Mouse (Mus musculus) gastrocnemius, postnatal 36 days (tissue): ENCODE data around the gene Bcl2. TPM values are rescaled to one million over a fixed set of nuclear protein-coding genes. Genes with fewer than 3 reads are reported as not detected.

Experiments used
- DNase-seq, 2 experiments: peaks; one replicate each; pipeline ENCODE4 v3.0.0; 2022
- intact Hi-C: fragments of 180-260 bp; cut with DNase I; formaldehyde crosslinking; loops from one replicate; pipeline ENCODE4 v1.15.1; 2025
- total RNA-seq, 2 experiments: library from RNA; stranded (reverse); gene quantifications; 2 replicates each; pipeline ENCODE4 v1.2.3; 2021

Gene Bcl2
- total RNA-seq, 2 experiments from 2014 or later, result 1.5 to 1.7 TPM

DNA sequence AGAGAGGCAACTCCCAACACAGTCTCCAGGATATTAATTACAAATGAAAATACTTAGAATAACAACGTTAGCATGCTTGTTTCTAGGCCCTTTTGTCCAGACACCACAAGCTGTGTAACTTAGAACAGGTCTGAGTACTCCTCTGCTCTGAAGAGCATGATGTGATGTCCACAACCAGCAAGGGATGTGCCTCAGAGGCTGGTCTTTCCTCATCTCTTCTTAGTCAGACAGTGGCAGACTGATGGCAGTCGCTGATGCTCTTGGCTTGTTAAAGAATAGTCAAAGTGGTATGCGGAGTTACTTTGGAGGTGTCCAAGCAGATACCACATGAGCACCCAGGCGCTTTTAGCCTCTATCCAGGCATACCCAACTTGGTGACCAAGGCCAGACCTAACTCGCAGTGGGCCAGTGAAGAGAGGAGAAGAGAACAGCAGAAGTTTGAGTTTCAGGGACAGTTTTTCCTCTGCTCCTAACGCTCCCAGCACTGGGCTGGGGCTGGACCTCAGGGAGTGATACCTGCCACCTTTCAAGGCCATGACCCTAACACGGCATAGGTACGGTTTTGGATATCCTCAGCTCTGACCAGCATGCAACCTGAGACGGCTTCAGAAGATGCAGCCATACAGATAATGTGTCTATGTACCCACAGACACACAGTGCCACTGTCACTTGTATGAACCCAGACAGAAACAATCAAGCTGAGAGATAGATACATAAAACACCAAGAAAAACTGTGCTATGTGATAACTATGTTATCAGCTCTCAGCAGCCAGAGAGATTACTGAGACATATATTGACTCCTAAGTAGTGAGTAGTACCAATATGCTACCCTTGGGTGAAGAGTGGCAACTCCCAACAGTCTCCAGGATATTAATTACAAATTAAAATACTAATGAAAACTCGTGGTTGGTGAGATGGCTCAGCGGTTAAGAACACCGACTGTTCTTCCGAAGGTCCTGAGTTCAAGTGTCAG is 1.3 kb upstream of the Bcl2 start:
- no peak for DNase-seq
- intact Hi-C loops, result loop anchor here (2.0 to 5.0 kb wide), 3 partner anchors 173 to 288 kb away; no protein-coding TSS in a partner anchor

DNA sequence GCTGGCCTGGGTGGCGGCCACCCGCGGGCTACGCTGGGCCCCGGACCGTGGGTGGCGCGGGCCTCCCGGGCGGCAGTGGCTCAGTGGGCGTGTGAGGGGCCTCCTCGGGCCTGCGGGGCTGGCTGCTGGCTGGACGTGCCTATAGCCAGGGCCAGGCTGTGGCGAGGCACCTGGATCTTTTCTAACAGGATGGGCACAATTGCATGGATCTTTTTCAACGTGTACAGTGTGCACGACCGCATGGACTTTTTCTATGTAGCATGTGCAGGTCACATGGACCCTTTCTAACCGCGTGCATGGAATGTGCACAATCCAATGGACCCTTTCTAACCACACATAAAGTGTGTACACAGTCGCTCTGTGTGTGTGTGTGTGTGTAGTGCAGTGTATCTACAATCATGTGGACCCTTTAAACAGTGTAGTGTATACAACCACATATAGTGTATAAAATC is 482 bp upstream of the Bcl2 start:
- DNase-seq, result peak in 1 of 2 experiments; percentile 24
- intact Hi-C loops, result loop anchor here (5.0 kb wide), 1 partner anchor 82 kb away; no protein-coding TSS in a partner anchor

DNA sequence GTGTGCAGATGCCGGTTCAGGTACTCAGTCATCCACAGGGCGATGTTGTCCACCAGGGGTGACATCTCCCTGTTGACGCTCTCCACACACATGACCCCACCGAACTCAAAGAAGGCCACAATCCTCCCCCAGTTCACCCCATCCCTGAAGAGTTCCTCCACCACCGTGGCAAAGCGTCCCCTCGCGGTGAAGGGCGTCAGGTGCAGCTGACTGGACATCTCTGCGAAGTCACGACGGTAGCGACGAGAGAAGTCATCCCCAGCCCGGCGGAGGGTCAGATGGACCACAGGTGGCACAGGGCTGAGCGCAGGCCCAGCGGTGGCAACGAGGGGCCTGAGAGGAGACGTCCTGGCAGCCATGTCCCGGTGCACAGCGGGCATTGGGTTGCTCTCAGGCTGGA is 1.7 kb downstream of the Bcl2 start:
- intact Hi-C loops, result loop anchor here (5.0 kb wide), 1 partner anchor 80 kb away; no protein-coding TSS in a partner anchor
- DNase-seq, result peak; percentile 33 to 40

DNA sequence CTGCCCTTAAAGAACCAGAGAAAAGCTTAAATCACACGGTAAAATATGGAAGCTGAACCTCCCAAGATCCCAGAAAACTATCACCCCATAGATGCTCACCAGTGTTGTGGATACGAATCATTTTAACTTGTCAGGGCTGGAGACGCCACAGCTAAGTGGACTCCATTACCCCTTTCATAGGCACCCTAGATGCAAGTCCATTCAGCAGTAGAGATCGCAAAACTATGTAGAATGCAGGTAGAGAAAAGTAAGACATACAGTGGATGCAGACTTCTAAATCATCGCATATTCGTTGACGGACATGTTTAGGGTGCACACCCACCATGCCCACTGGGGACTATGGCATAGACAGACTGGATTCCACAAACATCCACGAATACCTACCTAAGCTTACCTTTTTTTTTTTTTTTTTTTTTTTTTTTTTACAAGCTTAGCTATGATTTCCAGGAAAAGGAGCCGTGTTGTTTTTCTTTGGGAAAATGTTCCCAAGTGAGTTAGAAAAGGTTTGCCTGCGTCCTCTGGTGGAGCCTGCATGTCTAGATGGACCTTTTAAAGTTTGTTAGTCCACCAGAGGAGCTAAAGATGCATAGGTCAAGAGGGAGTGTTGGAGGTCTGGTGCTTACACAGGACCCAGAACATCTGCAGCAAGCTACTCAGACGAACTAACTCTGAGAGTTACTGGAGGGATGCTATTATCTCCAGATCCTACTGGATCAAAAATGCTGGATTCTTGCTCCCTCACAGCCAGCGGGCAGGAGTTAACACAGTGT is 2.5 kb downstream of the Bcl2 start:
- intact Hi-C loops, result loop anchor here (5.0 kb wide), 1 partner anchor 79 kb away; no protein-coding TSS in a partner anchor
- DNase-seq, result no peak

DNA sequence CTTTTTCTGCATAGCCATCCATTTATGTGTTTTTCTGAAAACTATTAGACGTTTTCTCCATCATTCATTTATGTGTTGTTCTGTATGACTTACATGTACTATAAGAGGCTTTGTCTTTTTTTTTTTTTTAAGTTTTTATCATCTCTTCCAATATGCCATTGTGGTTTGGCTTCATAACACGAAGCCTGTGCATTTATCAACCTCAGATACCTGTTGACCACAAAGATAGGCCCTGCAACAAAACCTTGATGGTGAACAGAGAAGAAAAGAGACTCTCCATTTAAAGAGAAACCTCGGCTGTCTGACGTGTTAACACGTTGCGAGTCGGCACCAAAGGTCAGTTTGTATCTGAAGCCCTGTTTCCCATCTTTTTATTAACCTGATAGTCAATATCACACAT is 3.9 kb downstream of the Bcl2 start:
- DNase-seq, result no peak
- intact Hi-C loops, result loop anchor here (5.0 kb wide), 1 partner anchor 78 kb away; no protein-coding TSS in a partner anchor

DNA sequence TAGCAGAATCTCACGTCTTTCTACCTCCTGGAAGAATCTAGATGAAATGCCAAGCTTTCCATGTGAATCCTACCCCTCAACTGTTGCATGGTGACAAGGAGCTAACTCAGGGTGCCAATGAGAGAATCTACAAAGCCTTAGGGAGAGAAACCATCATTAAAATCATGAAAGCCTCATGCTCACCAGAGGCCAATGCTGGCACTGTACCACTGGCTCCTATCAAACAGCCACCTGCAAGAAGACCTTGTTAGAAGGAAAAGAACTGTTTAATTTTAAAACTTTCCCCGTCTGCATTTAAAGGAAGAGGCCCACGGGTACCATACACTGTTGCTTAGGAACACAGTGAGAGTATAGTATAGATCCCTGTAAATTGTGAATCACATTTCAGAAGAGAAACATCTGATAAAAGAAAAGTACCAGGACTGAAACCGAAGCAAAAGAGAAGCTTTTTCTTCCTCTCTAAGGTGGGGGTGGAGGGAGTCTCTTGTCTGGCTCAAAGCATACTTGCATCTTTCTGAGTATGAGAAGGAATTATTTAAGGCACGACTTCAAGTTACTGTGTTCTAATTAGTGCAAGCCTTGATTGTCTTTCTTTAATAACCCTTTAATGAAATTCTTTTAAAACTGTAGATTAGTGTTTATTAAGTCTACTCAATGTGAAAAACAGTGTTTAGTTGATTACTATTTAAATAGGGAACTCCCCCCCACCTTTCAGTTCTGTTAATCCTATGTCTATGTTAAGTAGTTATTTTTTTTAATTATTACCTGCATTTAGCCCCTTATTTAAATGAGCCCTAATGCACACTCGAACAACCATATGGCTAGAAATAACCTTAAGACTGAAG is 6.8 kb downstream of the Bcl2 start:
- intact Hi-C loops, result no loop called here
- DNase-seq, result no peak

DNA sequence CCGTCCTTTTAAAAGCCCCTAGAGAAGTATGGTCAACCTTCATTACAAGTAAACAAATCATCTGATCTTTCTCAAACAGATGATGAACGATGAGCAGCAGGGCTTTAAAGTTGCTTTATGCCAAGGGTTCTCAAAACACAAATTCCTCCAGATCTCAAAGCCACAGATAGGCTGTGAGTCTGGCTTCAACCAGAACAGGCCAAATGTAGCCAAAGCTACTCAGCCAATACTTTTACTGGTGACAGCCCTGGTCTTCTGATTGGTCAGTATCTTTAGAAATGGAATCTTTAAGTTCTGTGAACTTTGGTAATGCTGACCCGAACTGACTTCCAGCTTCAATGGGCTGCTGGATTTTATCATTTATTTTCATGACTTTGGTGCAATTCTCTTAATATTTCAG is 10.9 kb downstream of the Bcl2 start:
- no peak for DNase-seq
- intact Hi-C loops, result no loop called here

DNA sequence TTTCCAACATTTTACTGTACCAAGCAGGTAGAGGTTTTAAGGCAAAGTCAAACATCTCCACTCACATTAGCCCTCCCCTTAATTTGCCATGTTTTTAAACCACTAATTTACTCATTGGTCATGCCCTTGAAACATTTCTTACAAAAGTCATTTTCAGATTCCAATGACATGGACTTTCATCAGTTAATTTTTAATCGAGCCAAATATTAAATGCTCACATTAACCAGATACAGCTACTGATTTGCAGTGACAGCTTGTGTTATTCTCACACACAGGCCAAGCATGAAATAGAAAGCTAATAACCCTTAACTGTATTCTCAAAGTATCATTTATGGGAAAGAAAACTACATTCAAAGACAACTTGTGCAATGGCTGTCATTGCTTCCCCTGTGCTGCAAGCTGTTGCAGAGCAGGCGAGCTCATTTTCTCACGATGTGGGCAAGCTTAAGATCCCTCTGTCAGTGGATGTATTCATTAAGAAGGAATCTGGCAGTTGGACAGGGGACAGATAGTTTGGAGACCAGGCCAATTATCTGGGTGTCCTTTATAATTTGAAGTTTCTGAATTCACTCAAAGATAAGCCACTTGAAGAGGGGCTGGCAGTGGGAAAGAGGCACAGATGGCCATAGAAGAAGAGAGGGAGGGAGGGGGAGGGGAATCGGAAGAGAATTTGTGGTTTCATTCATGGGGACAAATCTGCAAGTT is 11.5 kb downstream of the Bcl2 start:
- no peak for DNase-seq

DNA sequence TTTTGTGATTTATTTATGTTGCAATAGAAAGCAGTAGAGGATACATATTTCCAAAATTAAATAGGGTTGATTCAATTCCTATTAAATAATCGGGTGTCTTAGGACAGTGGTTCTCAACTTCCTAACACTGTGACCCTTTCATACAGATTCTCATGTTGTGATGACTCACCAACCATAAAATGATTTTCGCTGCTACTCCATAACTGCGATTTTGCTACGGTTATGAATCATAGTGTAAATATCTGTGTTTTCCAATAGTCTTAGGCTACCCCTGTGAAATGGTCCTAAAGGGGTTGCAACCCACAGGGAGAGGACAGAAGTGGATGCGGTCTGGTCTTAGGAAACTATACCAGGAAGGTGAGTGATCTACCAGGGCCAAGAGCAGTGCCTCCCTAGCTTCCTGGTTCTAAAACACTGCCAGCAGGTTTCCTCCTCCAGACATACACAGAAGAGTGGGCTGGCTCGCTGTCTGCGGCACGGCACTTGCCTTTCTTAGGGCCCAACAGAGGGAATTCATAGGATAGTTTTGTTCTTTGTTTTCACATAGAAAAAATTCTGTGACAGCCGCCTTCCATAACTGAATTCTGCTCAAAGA is 13.5 kb downstream of the Bcl2 start:
- intact Hi-C loops, result no loop called here
- DNase-seq, result no peak

More for the DNA sequence above, 11.5 kb downstream of the Bcl2 start:
- intact Hi-C loops, result no loop called here

DNA sequence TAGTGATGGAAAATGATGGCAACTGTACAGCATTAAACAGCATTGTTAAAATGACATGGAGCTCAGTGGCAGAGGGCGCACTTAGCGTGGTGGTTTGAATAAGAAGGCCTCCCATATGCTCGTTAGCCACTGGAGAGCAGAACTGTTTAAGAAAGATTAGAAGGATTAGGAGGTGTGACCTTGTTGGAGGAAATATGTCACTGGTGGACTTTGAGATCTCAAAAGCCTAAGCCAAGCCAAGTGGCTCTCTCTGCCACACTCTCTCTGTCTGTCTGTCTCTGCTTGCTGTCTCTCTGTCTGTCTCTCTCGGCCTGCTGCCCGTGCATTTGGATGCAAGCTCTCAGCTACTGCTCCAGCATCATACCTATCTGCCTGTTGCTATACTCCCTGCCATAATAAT is 17.6 kb downstream of the Bcl2 start:
- DNase-seq, result no peak
- intact Hi-C loops, result no loop called here

DNA sequence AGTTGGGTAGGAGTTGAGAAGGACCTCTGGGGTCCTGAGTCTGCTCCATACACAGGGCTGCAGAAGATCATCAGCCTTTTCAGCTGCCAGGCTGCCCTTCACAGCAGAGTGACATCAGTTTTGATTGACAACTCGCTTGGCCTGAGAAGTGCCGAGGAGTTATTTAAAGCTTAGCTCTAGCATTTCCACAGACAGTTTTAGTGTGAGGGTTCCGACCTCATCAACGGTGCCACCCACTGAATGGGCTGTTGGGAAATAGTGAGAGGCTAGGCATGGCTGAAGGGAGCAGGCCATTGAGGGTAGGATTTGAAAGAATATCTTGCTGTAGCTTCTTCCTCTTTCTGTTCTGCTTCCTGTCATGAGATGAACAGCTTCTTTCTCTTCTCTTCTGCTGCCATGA is 18.4 kb downstream of the Bcl2 start:
- no peak for DNase-seq
- intact Hi-C loops, result no loop called here

DNA sequence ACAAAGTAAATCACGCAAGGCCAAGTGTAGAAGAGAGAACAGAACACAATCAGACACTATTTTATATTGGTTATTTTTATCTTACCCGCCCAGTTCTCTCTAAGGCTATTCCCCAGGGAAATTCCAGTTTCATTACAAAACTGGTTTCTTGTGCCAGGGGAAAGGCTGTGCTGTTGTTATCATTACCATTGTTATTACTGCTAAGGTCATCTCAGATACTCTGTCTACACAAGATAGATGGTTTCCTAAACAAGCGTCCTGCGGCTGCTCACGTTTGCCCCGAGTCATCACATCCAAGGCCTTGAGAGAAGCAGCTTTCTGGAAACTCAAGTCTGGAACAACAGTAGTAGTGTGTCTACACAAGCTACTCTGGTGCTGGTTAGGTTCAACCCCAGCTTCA is 19.8 kb downstream of the Bcl2 start:
- intact Hi-C loops, result no loop called here
- DNase-seq, result no peak

DNA sequence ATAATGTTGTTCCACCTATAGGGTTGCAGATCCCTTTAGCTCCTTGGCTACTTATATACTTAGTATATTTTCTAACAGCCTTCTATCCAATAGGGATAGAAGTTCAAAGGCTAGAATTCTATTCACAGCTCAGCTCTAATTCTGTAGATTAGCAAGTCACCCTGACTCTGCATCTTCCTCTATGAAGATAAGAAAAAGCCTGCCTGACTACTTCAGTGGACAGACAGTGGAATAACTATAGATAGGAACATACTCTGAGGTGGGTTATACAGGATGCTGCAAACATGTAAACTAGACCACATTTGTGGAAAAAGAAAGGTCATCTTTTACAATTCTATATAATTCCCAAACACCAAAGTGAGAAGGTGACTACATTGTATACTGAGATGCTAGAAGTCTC is 21.5 kb downstream of the Bcl2 start:
- intact Hi-C loops, result no loop called here
- no peak for DNase-seq

DNA sequence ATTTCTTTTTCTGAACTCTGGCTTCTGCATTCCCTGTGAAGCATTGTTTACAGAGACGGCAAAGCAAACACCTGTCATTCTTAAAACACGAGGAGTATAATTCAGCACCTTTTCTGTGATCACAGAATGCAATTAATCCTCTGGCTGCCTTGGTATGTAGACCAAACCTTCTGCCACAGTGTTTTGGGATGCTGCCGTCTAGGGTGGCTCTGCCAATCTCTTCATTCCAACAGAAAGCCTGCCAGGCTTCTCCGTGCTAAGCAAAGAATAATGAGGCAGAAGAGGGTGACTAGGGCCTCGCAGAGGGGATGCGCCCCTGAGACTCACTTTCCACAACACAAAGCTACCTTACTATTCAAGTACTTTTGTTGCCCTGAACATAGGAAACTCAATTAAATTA is 23.2 kb downstream of the Bcl2 start:
- DNase-seq, result no peak
- intact Hi-C loops, result no loop called here

DNA sequence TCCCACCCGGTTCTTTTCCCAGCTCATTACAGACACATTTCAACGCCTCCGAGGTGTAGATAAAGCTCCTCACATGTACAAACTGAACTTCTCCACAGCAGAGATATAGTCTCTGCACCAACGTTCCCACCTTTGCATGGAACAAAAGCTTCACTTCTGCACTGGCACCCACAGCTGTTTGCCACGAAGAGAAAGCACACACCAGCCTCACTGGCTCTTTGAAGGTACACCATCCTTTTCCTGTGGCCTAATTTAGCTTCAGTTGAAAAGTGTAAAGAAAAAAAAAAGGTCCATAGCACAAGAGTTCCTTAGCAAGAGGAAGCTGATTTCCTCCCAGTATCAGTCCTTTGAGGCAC is 25.9 kb downstream of the Bcl2 start:
- intact Hi-C loops, result no loop called here
- no peak for DNase-seq

DNA sequence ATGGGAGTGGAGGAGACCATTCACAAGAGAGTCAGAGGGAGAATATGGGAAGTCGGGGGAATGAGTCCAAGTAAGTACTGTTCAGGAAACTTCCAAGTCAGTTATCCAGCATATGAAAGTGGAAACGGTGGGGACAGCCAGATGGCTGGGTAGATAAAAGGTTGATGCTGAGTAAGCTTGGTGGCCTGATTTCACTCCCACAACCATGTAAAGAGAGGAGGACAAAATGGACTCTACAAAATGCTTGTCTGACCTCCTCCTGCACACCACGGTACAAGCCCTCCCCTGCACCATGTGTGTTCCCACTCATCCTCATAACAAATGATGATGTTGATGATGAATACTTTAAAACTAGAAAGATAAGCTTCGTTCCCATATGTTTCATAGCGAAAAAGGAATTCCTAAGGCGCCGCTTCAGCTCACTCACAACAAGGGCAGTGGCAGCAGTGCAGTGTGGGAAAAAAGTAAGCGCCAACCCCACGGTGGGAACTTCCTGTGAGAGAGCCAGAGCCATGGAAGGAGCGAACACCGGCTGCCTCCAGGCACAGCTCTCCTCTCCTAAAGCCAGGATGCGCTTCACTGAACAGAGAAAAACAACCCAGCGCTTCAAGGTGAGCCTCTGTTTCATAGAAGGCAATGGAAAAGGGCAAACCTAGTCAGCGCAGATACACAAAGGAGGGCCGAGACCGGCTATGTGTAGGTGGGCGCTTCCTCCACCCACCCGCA is 26.5 kb downstream of the Bcl2 start:
- intact Hi-C loops, result no loop called here
- DNase-seq, result no peak

DNA sequence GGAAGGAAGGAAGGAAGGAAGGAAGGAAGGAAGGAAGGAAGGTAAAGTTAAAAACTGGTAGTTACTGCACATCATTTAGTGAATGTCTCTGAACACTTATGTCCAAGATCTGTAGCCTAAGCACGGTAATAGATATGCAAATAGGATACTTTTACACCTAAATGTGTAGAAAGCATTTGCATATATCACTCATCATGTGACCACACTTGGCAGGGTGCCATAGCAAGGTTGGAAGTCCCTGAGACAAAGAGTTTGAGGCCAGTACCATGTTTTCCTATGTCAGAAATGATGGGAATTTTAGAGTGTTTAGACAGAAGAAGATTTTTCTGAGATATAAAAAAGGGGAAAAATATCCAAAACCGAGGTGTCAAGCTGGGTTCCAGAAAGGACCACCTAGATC is 28.4 kb downstream of the Bcl2 start:
- DNase-seq, result no peak
- intact Hi-C loops, result no loop called here

DNA sequence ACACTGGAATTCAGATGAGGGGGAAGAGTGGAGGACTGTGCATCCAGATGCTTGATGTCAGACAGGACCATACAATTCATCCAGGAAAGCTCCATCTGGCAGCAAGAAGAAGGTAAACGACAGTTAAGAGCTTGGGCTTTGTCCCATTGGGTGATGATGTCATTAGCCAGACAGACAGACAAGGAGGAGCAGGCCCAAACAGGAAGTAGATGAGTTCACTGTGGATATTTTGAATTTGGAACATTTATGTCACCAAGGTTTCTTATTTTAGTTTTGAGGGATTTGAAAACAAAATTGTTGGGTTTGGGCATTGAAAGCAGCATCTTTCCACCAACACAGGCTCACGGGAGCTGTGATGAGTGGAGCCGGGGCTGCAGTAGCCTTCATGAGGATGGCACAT is 29.5 kb downstream of the Bcl2 start:
- no peak for DNase-seq
- intact Hi-C loops, result no loop called here

DNA sequence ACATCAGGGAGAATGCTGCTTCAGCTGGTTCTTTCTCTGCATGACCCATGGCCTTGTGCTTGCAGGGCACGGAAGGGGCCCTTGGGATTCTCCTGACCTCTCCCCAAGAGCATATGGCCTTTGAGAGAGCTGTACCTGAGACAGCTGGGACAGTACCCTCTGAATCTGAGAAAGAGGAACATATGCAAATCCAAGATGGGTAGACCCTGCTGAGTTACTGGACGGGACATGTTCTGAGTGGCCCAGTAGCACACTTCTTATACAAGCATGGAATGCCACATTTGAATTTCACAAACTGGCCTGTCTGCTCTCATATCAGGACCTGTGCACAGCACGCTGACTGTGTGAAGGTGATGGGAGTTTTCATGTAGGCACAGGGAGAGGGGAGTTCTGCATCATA is 31.2 kb downstream of the Bcl2 start:
- no peak for DNase-seq
- intact Hi-C loops, result no loop called here
